Mouse (Mus musculus) C2C12 (cell line): ENCODE measurements around the gene Agxt. TPM values are rescaled to one million over a fixed set of nuclear protein-coding genes. Genes with fewer than 3 reads are reported as not detected.

ENCODE experiments used
- H3K27me3 ChIP-seq: one replicate; pipeline ENCODE4 v1.6.1; 2011; ENCODE audit not compliant: control insufficient read depth, insufficient read depth, insufficient read length
- H3K36me3 ChIP-seq: one replicate; pipeline ENCODE4 v1.6.1; 2011; ENCODE audit not compliant: control insufficient read depth, insufficient read depth
- H3K4me3 ChIP-seq: one replicate; pipeline ENCODE4 v1.5.1; 2011; ENCODE audit warnings: mild to moderate bottlenecking, control low read depth; ENCODE audit not compliant: poor library complexity, insufficient read depth, severe bottlenecking
- H3K79me2 ChIP-seq: one replicate; pipeline ENCODE4 v1.6.1; 2011; ENCODE audit not compliant: control insufficient read depth, insufficient read depth
- H3K79me3 ChIP-seq: one replicate; pipeline ENCODE4 v1.6.1; 2011; ENCODE audit warnings: low read depth, control low read depth
- H3ac ChIP-seq: one replicate; pipeline ENCODE3; 2011; ENCODE audit warnings: low read depth; ENCODE audit not compliant: control insufficient read depth, insufficient read length
- CEBPB ChIP-seq: IDR thresholded peaks from one replicate; pipeline ENCODE4 v1.6.1; 2011; ENCODE audit warnings: low read depth, mild to moderate bottlenecking, control low read depth, moderate library complexity
- CTCF ChIP-seq: IDR thresholded peaks from one replicate; pipeline ENCODE4 v1.5.1; 2011; ENCODE audit not compliant: control insufficient read depth, insufficient read depth, insufficient read length
- FOSL1 ChIP-seq: IDR thresholded peaks from one replicate; pipeline ENCODE4 v1.8.0; 2011; ENCODE audit warnings: mild to moderate bottlenecking, low read length; ENCODE audit not compliant: poor library complexity, insufficient read depth, severe bottlenecking
- MAX ChIP-seq: IDR thresholded peaks from one replicate; pipeline ENCODE4 v1.6.1; 2011; ENCODE audit warnings: mild to moderate bottlenecking, control low read depth
- MYOD1 ChIP-seq: IDR thresholded peaks from one replicate; pipeline ENCODE4 v1.6.1; 2011; ENCODE audit warnings: low read depth; ENCODE audit not compliant: control insufficient read depth, insufficient read length
- MYOG ChIP-seq: IDR thresholded peaks from one replicate; pipeline ENCODE4 v1.6.1; 2011; ENCODE audit not compliant: control insufficient read depth, insufficient read length; ENCODE audit errors: extremely low read depth
- USF1 ChIP-seq: IDR thresholded peaks from one replicate; pipeline ENCODE4 v1.6.1; 2011; ENCODE audit warnings: low read depth, mild to moderate bottlenecking, control low read depth, moderate library complexity
- polyA plus RNA-seq: library from polyadenylated mRNA; unstranded; fragments of >200 nt; fragmentation: generic; extraction: Trizol; gene quantifications from one replicate; pipeline ENCODE4 v1.2.1, GENCODE M21; 2012; ENCODE audit warnings: missing spikeins

Agxt gene
- polyA plus RNA-seq, 1 experiment: not detected

DNA sequence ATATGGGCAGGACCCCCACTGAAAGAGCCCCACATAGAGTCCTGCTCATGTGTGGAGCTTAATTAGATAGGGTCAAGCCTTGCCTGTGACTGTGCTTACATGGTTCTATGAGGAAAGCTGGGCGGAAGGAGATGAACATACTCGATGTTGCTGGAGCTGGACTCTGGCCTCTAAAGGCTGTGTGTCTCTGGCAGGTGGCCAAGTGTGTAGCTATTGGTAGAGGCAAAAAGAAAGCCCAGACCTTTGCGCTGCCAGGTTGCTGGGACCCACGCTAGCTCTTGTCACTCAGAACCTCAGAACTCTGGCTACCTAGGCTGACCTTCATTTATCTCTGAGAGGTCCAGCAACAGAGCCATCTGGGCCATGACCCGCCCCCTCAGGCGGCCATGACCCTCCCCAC is 3.5 kb downstream of the Agxt start:
- H3K79me3 ChIP-seq: no peaks in the 10 kb centered on the region
- no peaks in the 10 kb centered on the region for H3K36me3 ChIP-seq
- no peak overlapping the region for H3K4me3 ChIP-seq
- TF ChIP-seq MAX: no peak
- TF ChIP-seq CTCF: no peak
- TF ChIP-seq CEBPB: no peak
- no peak for TF ChIP-seq FOSL1
- no peak for TF ChIP-seq MYOD1
- TF ChIP-seq MYOG: no peak
- TF ChIP-seq USF1: no peak
- no peak overlapping the region for H3ac ChIP-seq
- no peaks in the 10 kb centered on the region for H3K27me3 ChIP-seq
- H3K79me2 ChIP-seq: no peaks in the 10 kb centered on the region

DNA sequence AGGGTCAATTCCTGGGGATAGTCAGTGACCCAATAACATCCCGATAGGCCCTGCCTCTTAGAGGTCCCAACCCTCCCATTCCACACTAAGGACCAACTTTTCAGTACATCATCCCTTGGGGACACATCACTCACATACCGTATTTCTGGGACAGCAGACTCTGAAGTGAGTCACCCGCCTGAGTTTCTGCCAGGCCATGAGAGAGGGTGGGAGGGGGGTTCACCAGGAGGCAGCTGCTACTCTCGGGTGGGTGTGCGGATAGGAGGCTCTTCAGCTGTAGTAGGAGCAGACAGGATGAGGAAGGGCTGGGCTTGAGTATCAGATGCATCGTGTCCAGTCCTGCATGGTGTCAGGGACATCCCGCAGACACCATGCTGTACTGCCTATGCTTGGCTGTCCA is 4.7 kb downstream of the Agxt start:
- no peaks in the 10 kb centered on the region for H3K27me3 ChIP-seq
- H3K36me3 ChIP-seq: no peaks in the 10 kb centered on the region
- no peaks in the 10 kb centered on the region for H3K79me2 ChIP-seq
- H3K79me3 ChIP-seq: no peaks in the 10 kb centered on the region
- H3K4me3 ChIP-seq: no peak overlapping the region
- TF ChIP-seq MAX: no peak
- no peak for TF ChIP-seq CTCF
- no peak for TF ChIP-seq CEBPB
- H3ac ChIP-seq: no peak overlapping the region

DNA sequence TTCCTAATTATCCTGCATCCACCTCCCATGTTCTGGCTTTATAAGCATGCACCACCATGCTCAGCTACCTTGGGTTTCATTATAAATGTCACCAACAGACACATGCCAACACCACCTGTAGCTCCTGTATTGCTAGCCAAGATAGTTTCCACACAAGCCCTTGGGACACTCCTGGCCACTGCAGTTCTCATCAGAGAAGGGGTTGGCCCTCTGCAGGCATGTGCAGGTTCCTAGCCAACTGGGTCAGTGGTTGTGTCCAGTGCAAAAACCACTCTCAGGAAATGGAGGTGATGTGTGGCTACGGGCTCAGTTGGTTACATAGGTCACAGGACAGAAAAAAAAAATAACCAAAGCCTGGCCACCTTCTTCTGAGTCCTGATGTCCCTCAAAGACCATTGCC is 7.8 kb downstream of the Agxt start:
- Histone ChIP-seq H3K4me3 (no peak overlapping the region), H3K27me3 (peaks cover 8% of the 10 kb centered on the region), H3K36me3 (no peaks in the 10 kb centered on the region), H3K79me3 (no peaks in the 10 kb centered on the region), H3ac (no peak overlapping the region), H3K79me2 (no peaks in the 10 kb centered on the region)
- TF ChIP-seq CTCF: no peak
- TF ChIP-seq USF1: no peak
- no peak for TF ChIP-seq MYOG
- TF ChIP-seq MYOD1: no peak
- no peak for TF ChIP-seq CEBPB
- TF ChIP-seq MAX: no peak
- no peak for TF ChIP-seq FOSL1

DNA sequence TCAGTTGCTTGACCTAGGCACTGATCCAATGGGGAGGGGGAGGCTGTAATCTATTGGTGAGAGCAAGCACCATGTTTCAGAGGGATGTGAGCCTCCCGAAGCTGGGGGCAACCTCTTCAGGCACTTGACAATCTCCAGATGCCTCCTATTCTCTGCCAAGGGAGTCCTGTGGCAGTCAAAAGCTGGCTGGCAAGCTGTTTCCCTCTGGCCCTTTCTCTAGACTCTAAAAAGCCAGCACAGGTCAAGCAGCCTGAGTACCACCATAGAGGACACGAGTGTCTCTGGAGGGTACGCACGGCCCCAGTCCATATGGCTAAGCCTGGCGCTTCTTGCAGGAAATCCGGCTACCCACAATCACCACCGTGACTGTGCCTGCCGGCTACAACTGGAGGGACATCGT is 9.1 kb downstream of the Agxt start:
- H3K36me3 ChIP-seq: no peaks in the 10 kb centered on the region
- peaks cover 8% of the 10 kb centered on the region for H3K27me3 ChIP-seq
- TF ChIP-seq CEBPB: no peak
- TF ChIP-seq MYOD1: no peak
- no peak for TF ChIP-seq MAX
- no peak for TF ChIP-seq MYOG
- no peak for TF ChIP-seq USF1
- no peak for TF ChIP-seq FOSL1
- TF ChIP-seq CTCF: no peak
- no peaks in the 10 kb centered on the region for H3K79me2 ChIP-seq
- no peak overlapping the region for H3ac ChIP-seq
- no peak overlapping the region for H3K4me3 ChIP-seq
- no peaks in the 10 kb centered on the region for H3K79me3 ChIP-seq

DNA sequence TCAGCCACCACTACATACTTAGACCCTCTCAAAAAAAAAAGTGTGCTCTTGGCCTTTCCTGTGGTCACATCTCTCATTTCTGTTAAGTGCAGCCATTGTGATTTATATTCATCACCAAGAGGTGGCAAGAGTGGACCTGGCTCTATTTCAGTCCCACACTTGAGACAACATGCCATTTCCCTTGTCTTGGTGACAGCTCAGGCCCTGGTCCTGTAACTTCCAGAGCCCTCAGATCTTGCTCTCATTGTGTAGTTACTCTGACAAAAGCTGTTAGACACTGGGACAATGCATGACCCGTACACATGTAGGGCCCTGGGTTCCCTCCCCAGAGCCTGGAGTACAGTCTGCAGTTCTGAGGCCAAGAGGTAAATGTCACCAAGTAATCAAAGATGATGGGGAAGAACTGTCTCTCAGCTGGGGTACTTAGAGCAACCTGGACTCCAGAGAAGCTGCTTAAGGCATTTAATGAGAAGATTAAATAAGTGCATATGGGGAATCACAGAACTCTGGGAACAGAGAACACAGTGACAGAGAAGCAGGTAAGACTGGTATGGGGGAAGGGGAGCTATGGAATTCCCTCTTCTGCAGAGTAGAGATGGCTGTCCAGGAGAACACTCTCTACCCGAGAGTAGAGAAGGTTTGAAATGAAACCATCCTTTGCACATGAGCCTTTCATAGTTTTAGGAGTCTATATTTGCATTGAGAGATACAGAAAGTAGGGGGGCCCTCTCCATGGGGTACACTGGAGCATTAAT is 16.0 kb downstream of the Agxt start:
- no peaks in the 10 kb centered on the region for H3K79me3 ChIP-seq
- H3K79me2 ChIP-seq: no peaks in the 10 kb centered on the region
- TF ChIP-seq MYOD1 (no peak), USF1 (no peak), MYOG (no peak), CEBPB (no peak), MAX (no peak), CTCF (no peak), FOSL1 (no peak)
- H3ac ChIP-seq: no peak overlapping the region
- H3K4me3 ChIP-seq: no peak overlapping the region
- H3K27me3 ChIP-seq: peaks cover 11% of the 10 kb centered on the region
- no peaks in the 10 kb centered on the region for H3K36me3 ChIP-seq

DNA sequence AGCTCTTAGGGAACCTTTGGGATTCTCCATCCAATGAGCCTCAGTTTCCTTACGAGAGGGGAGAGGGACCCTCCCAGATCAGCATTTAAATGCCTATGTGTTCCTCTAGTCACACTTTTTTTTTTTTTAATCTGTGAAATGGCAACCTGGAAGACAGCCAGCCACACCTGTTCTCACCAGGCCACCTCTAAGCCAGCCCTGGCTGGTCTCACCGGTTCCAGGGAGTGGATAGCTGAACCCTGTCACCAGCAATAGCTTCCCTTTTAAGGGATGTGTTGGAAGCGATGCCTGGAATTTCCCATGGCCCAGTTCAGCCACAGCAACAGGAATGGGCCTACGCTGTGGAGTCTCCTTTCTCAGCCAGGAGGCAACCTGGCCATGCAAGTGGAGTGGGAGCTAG is 22.5 kb downstream of the Agxt start:
- TF ChIP-seq MAX: no peak
- Histone ChIP-seq H3ac (no peak overlapping the region), H3K79me3 (no peaks in the 10 kb centered on the region), H3K4me3 (no peak overlapping the region), H3K79me2 (no peaks in the 10 kb centered on the region), H3K27me3 (no peaks in the 10 kb centered on the region), H3K36me3 (no peaks in the 10 kb centered on the region)
